Mouse (Mus musculus) erythroblast, embryonic 14.5 days (primary cell): ENCODE measurements around the gene Ppp1r32. TPM values are rescaled to one million over a fixed set of nuclear protein-coding genes. Genes with fewer than 3 reads are reported as not detected.

Experiments used
- H3K27me3 ChIP-seq: 2 replicates; pipeline ENCODE4 v1.6.1; 2012; ENCODE audit warnings: inconsistent platforms; ENCODE audit not compliant: control insufficient read depth
- H3K36me3 ChIP-seq: 2 replicates; pipeline ENCODE4 v1.6.1; 2012; ENCODE audit warnings: mild to moderate bottlenecking, inconsistent platforms; ENCODE audit not compliant: control insufficient read depth
- H3K4me1 ChIP-seq: 2 replicates; pipeline ENCODE4 v1.6.1; 2012; ENCODE audit warnings: inconsistent platforms; ENCODE audit not compliant: control insufficient read depth
- H3K4me3 ChIP-seq: replicated peaks from 2 replicates; pipeline ENCODE3; 2012; ENCODE audit warnings: moderate library complexity, mild to moderate bottlenecking, inconsistent platforms
- H3K9me3 ChIP-seq: 2 replicates; pipeline ENCODE4 v1.6.1; 2012; ENCODE audit warnings: low read length, inconsistent platforms, mixed read lengths; ENCODE audit not compliant: control insufficient read depth
- GATA1 ChIP-seq: IDR thresholded peaks from 2 replicates; pipeline ENCODE4 v1.6.1; 2012; ENCODE audit warnings: low read length, inconsistent platforms, mixed read lengths
- TAL1 ChIP-seq: IDR thresholded peaks from 3 replicates; pipeline ENCODE4 v1.6.1; 2012; ENCODE audit warnings: low read length, inconsistent platforms, mixed read lengths
- polyA plus RNA-seq: library from polyadenylated mRNA; stranded (reverse); fragments of >175 nt; gene quantifications from 2 replicates; pipeline ENCODE4 v1.2.3, GENCODE M21; 2012

Ppp1r32 gene
- polyA plus RNA-seq, 1 experiment, result 0.16 TPM

- TF ChIP-seq TAL1, result no peak
- TF ChIP-seq GATA1, result no peak
- H3K9me3 ChIP-seq, result peaks cover 5% of the 10 kb centered on the region; the same call in 1 of the 2 replicates
Measured at GRCm38 (mm10) chr19:10449190-10449589, 33.5 kb downstream of the Ppp1r32 start.

DNA sequence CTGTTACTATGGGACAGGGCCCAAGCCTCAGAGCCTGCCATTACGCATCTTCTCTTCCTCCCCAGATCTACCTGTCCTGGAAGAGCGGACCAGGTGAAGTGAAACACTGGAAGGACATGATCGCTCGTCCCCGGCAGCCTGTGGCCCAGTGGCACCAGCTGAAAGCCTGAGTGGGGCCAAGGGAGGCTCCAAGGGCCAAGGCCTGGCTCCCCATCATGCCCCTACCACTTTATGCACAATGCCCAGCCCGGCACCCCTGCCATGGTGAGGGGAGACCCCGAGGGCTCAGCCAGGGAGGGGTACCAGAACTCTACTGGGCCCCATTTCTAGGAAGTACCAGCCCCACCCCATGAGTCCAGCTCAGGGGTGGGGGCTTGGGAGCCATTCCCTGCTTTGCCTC, 34.5 kb downstream of the Ppp1r32 start:
- Histone ChIP-seq H3K9me3 (peaks cover 5% of the 10 kb centered on the region; the same call in 1 of the 2 replicates), H3K4me3 (no peak overlapping the region), H3K27me3 (peaks cover 16% of the 10 kb centered on the region), H3K36me3 (peaks cover 2% of the 10 kb centered on the region), H3K4me1 (peaks cover 38% of the 10 kb centered on the region)
- no peak for TF ChIP-seq GATA1
- no peak for TF ChIP-seq TAL1

More at GRCm38 (mm10) chr19:10449190-10449589, 33.5 kb downstream of the Ppp1r32 start:
- peaks cover 29% of the 10 kb centered on the region for H3K4me1 ChIP-seq
- H3K4me3 ChIP-seq, result no peak overlapping the region
- peaks cover 25% of the 10 kb centered on the region for H3K27me3 ChIP-seq
- H3K36me3 ChIP-seq, result peaks cover 2% of the 10 kb centered on the region

GRCm38 (mm10) chr19:10444685-10445369, 37.9 kb downstream of the Ppp1r32 start:
- Histone ChIP-seq H3K27me3 (no peaks in the 10 kb centered on the region), H3K4me3 (peak overlapping the region; percentile 4), H3K4me1 (peaks cover 48% of the 10 kb centered on the region), H3K36me3 (peaks cover 2% of the 10 kb centered on the region), H3K9me3 (peaks cover 5% of the 10 kb centered on the region; the same call in 1 of the 2 replicates)
- TF ChIP-seq TAL1 (peak; percentile 49; the same call in 2 of the 3 replicates), GATA1 (peak; percentile 16; the same call in 1 of the 2 replicates)

DNA sequence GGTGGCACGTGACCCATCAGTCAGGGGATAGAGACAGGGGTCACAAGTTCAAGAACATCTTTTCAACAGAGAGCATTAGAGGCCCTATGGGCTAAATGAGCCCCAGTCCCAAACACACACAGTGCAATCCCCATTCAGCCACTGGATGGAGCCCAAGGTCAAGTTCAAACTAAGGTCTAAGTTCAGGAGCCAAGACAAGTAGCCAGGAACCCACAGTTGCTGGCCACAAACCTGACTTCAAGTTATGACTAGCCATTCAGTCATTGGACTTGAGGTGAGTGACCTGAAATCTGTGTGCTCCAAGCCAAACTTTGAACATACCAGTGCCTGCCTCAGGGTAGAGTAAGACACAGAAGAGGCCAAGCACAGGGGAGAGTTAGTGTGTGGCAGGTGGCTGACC, 45.2 kb downstream of the Ppp1r32 start:
- Histone ChIP-seq H3K4me1 (peaks cover 47% of the 10 kb centered on the region), H3K4me3 (no peak overlapping the region), H3K27me3 (peaks cover 9% of the 10 kb centered on the region), H3K36me3 (no peaks in the 10 kb centered on the region), H3K9me3 (no peaks in the 10 kb centered on the region)
- TF ChIP-seq TAL1 (no peak), GATA1 (no peak)

- peaks cover 52% of the 10 kb centered on the region for H3K4me1 ChIP-seq
- H3K4me3 ChIP-seq, result no peak overlapping the region
- TF ChIP-seq GATA1, result no peak
- no peak for TF ChIP-seq TAL1
- H3K36me3 ChIP-seq, result no peaks in the 10 kb centered on the region
- peaks cover 9% of the 10 kb centered on the region for H3K27me3 ChIP-seq
- H3K9me3 ChIP-seq, result no peaks in the 10 kb centered on the region
Measured at GRCm38 (mm10) chr19:10436726-10437125, 46.0 kb downstream of the Ppp1r32 start.

DNA sequence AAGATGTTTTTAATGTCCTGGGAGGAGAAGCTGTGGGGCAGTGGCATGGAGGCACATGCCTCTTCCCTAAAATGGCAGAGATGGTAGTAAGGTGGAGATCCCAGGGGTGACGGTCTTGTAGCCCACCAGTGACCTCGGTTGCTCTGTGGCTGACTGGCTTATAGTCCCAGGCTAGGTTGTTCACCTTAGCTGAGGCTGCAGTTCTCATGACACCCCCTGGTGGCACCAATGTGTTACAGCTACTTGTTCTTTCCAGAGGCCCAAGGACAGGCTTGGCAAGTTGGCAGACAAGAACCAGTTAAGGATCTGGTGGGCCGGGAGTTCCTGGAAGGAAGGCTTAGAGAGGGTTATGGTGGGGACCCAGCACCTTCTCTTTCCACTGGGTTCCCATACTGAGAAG, 46.8 kb downstream of the Ppp1r32 start:
- Histone ChIP-seq H3K4me1 (peaks cover 60% of the 10 kb centered on the region), H3K4me3 (no peak overlapping the region), H3K27me3 (peaks cover 9% of the 10 kb centered on the region), H3K36me3 (no peaks in the 10 kb centered on the region), H3K9me3 (no peaks in the 10 kb centered on the region)
- TF ChIP-seq GATA1 (no peak), TAL1 (no peak)

- TF ChIP-seq GATA1, result no peak
- no peak for TF ChIP-seq TAL1
- H3K27me3 ChIP-seq, result peaks cover 9% of the 10 kb centered on the region
- no peak overlapping the region for H3K4me3 ChIP-seq
- no peaks in the 10 kb centered on the region for H3K9me3 ChIP-seq
- peaks cover 66% of the 10 kb centered on the region for H3K4me1 ChIP-seq
- no peaks in the 10 kb centered on the region for H3K36me3 ChIP-seq
Measured at GRCm38 (mm10) chr19:10434927-10435326, 47.8 kb downstream of the Ppp1r32 start.

- H3K9me3 ChIP-seq, result no peaks in the 10 kb centered on the region
- no peak overlapping the region for H3K4me3 ChIP-seq
- H3K36me3 ChIP-seq, result no peaks in the 10 kb centered on the region
- TF ChIP-seq TAL1 (no peak), GATA1 (no peak)
- H3K4me1 ChIP-seq, result peaks cover 66% of the 10 kb centered on the region
- H3K27me3 ChIP-seq, result peaks cover 9% of the 10 kb centered on the region
Measured at GRCm38 (mm10) chr19:10433879-10434540, 48.7 kb downstream of the Ppp1r32 start.

DNA sequence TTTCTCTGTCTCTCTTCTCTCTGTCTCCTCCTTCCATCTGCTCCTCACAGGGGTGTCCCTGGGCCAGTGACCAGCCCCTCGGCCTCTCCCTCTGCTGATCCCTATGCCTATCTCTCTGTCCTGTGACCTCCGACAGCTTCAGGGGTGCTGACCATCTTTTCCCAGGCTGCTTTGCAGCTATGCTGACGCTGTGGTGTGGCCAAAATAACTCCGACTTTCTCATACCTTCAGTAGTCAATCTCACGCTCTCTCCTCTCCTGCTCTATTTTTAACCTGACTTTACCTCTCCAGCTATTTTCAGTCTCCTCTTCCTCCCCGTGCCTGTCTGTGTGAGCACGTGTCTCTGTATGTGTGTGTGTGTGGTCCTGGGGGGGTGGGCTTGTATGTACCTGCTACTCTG, 49.5 kb downstream of the Ppp1r32 start:
- H3K4me1 ChIP-seq, result peaks cover 66% of the 10 kb centered on the region
- H3K27me3 ChIP-seq, result peaks cover 9% of the 10 kb centered on the region
- no peaks in the 10 kb centered on the region for H3K9me3 ChIP-seq
- H3K4me3 ChIP-seq, result no peak overlapping the region
- TF ChIP-seq TAL1, result no peak
- no peak for TF ChIP-seq GATA1
- H3K36me3 ChIP-seq, result no peaks in the 10 kb centered on the region
